Mouse (Mus musculus) granulocyte monocyte progenitor cell, adult 5-6 weeks (primary cell): ENCODE measurements around the gene Aamp. TPM values are rescaled to one million over a fixed set of nuclear protein-coding genes. Genes with fewer than 3 reads are reported as not detected.

Source experiments
- ATAC-seq: replicated peaks from 2 replicates; pipeline ENCODE4 v1.8.0; 2016; ENCODE audit warnings: mild to moderate bottlenecking, moderate TSS enrichment, inconsistent platforms; ENCODE audit not compliant: poor library complexity, severe bottlenecking
- total RNA-seq, 2 experiments: library from RNA; stranded (forward) in 1 of 2; stranded (reverse) in 1 of 2; fragments of 200-712, 200-1000 nt in 1 of 2; fragments of >200 nt in 1 of 2; fragmentation: Nextera tagmentation in 1 of 2; gene quantifications; 2 replicates each; pipeline ENCODE4 v1.2.3; 2014 to 2017

Aamp gene
- total RNA-seq, 2 experiments from 2014 or later, result 106 to 140 TPM

- ATAC-seq, result no peak
Observed at GRCm38 (mm10) chr1:74302835-74303234, 18.3 kb upstream of the Aamp start.

GRCm38 (mm10) chr1:74302229-74302628 lies 17.7 kb upstream of the Aamp start:
- ATAC-seq, result no peak

GRCm38 (mm10) chr1:74300347-74301110 lies 16.0 kb upstream of the Aamp start:
- ATAC-seq, result no peak

GRCm38 (mm10) chr1:74298996-74299395 lies 14.5 kb upstream of the Aamp start:
- no peak for ATAC-seq

GRCm38 (mm10) chr1:74298157-74298750 lies 13.7 kb upstream of the Aamp start:
- no peak for ATAC-seq

- no peak for ATAC-seq
Observed at GRCm38 (mm10) chr1:74297269-74297668, 12.7 kb upstream of the Aamp start.

GRCm38 (mm10) chr1:74296477-74296876 lies 11.9 kb upstream of the Aamp start:
- ATAC-seq, result no peak

GRCm38 (mm10) chr1:74295456-74296171 lies 11.1 kb upstream of the Aamp start:
- peak; percentile 70 for ATAC-seq

- peak; percentile 17 for ATAC-seq
Observed at GRCm38 (mm10) chr1:74294733-74295455, 10.4 kb upstream of the Aamp start.

- no peak for ATAC-seq
Observed at GRCm38 (mm10) chr1:74294090-74294643, 9.6 kb upstream of the Aamp start.

- ATAC-seq, result no peak
Observed at GRCm38 (mm10) chr1:74293306-74293960, 8.9 kb upstream of the Aamp start.

- no peak for ATAC-seq
Observed at GRCm38 (mm10) chr1:74292331-74293020, 7.9 kb upstream of the Aamp start.

GRCm38 (mm10) chr1:74290141-74290540 lies 5.6 kb upstream of the Aamp start:
- no peak for ATAC-seq

- ATAC-seq, result no peak
Observed at GRCm38 (mm10) chr1:74289740-74290139, 5.2 kb upstream of the Aamp start.

GRCm38 (mm10) chr1:74289248-74289647 lies 4.7 kb upstream of the Aamp start:
- no peak for ATAC-seq

GRCm38 (mm10) chr1:74288327-74288726 lies 3.8 kb upstream of the Aamp start:
- ATAC-seq, result no peak

GRCm38 (mm10) chr1:74286869-74287607 lies 2.5 kb upstream of the Aamp start:
- peak; percentile 30 for ATAC-seq

GRCm38 (mm10) chr1:74285212-74286010 lies 873 bp upstream of the Aamp start:
- ATAC-seq, result peak; percentile 1
